Mouse (Mus musculus): ENCODE results near the gene Draxin. TPM values are rescaled to one million over a fixed set of nuclear protein-coding genes. Genes with fewer than 3 reads are reported as not detected.
A peak's percentile ranks its signal among the peaks of the same experiment; 100 is the strongest.
"Not testable (repeated sequence)": the region's sequence is repeated elsewhere in the genome, so short reads cannot be mapped to it uniquely, and the experiment has no call there.

The Draxin gene
- total RNA-seq, 2 experiments from 2014 or later = 0.43 to 0.47 TPM

DNA sequence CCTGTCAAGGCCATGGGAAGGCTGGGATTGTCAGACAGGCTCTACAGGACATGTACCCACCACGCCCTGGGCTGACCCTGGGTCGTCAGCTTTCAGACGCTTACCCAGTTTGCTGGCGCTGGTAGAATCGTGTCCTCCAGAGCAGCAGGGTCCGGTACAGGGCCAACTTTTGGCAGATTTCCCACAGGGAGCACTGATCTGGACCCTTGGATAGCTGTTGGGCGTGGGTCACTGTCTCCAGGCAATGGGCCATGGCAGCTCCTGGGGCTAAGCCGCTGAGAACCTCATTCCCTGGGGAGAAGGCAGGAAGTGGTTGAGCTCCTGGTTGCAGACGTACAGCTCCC, 64.1 kb downstream of the Draxin start:
- no peak for DNase-seq (ENCODE audit: low spot score in 2 of 2)
- intact Hi-C loops (cut with DNase I) = no loop called here

DNA sequence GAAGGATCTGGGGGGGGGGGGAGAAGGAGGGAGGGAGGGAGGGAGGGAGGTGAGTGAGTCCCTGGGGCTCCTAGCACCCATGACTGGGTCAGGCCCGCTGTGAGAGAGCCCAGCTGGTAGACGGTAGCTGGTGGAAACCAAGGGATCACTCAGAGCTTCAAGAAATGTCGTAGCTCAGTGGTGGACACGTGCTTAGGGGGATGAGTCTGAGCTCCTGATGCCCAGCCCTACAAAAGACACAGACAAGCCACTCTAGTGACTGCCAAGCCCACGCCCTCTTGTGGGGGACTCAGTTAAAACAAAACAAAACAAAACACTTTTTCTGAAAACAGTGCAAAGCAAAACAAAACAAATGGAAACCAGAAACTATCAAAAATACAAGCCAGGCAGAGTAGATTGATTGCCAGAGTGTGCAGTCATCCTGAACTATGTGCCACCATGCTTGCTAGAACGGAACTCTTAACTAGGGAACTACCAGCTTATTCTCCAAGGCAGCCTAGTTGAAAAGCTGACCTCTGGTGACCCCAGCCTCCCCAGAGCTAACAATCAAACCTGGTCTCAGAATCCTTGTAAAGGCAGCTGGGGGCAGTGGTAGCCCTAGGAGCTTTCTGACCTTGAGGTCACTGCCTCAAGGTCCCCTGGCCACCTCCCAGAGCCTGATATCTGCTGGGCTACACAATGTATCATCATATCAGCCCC, 64.6 kb downstream of the Draxin start:
- intact Hi-C loops (cut with DNase I) = no loop called here
- no peak for DNase-seq (ENCODE audit: low spot score in 2 of 2)

- intact Hi-C loops (cut with DNase I) = no loop called here
- DNase-seq (ENCODE audit: low spot score in 2 of 2) = no peak
Observed at GRCm38 (mm10) chr4:148061086-148061480, 69.4 kb downstream of the Draxin start.

- intact Hi-C loops (cut with DNase I) = no loop called here
- no peak for DNase-seq (ENCODE audit: low spot score in 2 of 2)
Observed at GRCm38 (mm10) chr4:148060120-148061085, 70.1 kb downstream of the Draxin start.

- DNase-seq (ENCODE audit: low spot score in 2 of 2) = peak in 1 of 2 experiments; percentile 30
- intact Hi-C loops (cut with DNase I) = no loop called here
Observed at GRCm38 (mm10) chr4:148058993-148059392, 71.5 kb downstream of the Draxin start.

- DNase-seq (ENCODE audit: low spot score in 2 of 2) = no peak
- intact Hi-C loops (cut with DNase I) = no loop called here
Observed at GRCm38 (mm10) chr4:148058218-148058819, 72.2 kb downstream of the Draxin start.

GRCm38 (mm10) chr4:148057661-148058209, 72.8 kb downstream of the Draxin start:
- DNase-seq (ENCODE audit: low spot score in 2 of 2) = no peak
- intact Hi-C loops (cut with DNase I) = no loop called here

DNA sequence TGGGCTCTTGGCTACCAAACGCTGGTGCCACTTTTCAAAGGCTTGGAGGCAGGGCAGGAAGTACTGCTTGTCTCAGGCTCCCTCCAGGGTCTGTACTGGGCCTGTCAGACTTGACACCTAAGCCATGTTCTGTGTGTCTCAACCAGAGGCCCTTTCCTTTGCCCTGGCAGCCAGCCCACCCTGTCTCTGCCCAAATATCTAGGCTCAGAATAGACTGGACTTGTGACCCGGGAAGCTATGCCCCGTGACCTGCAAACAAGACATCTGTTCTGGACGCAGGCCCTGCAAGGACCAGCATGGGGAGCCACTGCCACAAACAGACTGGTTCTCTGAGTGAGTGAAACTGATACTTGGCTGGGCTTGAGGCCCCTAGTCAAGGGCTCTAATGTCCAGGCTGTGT, 73.7 kb downstream of the Draxin start:
- no peak for DNase-seq (ENCODE audit: low spot score in 2 of 2)
- intact Hi-C loops (cut with DNase I) = no loop called here

DNA sequence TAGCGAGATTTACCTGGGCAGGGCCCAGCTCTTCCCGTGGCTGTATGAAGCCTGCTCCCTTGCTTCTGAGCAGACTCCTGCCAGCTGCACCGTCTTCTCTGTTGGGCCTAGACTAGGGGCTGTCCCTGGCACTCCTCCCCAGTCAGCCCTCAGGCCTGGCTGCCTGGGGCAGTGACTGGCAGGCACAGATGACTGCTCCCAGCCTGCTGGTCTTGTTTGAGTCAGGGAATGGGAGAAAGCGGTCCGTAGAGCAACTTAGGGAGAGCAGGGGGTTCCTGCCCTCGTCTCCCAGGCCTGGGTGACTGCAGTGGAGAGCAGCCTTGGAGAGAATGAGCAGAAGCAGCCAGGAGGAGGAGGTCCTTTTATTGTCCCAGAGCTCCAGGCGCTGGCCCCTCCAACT, 74.3 kb downstream of the Draxin start:
- no peak for DNase-seq (ENCODE audit: low spot score in 2 of 2)
- intact Hi-C loops (cut with DNase I) = no loop called here

DNA sequence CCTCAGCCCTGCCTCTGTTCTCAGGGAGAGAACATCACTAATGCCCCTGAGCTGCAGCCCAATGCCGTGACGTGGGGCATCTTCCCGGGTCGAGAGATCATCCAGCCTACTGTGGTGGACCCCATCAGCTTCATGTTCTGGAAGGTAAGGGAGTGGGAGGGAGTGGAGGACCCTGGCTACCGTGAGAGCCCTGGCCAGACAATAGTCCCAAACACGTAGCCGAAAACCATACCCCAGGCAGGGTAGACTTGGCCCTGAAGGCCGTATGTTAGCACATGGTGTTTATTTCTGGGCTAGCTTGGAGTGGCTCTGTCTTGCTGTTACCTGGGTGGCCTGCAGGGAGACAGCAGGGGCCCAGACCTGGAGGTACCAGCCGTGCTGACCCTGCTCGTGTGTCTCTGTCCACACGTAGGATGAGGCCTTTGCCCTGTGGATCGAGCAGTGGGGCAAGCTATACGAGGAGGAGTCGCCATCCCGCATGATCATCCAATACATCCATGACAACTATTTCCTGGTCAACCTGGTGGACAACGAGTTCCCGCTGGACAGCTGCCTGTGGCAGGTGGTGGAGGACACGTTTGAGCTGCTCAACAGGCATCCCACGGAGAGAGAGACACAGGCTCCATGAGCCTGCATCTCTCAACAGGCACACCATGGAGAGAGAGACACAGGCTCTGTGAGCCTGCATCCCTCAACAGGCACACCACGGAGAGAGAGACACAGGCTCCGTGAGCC, 75.4 kb downstream of the Draxin start:
- DNase-seq (ENCODE audit: low spot score in 2 of 2) = no peak
- intact Hi-C loops (cut with DNase I) = no loop called here

DNA sequence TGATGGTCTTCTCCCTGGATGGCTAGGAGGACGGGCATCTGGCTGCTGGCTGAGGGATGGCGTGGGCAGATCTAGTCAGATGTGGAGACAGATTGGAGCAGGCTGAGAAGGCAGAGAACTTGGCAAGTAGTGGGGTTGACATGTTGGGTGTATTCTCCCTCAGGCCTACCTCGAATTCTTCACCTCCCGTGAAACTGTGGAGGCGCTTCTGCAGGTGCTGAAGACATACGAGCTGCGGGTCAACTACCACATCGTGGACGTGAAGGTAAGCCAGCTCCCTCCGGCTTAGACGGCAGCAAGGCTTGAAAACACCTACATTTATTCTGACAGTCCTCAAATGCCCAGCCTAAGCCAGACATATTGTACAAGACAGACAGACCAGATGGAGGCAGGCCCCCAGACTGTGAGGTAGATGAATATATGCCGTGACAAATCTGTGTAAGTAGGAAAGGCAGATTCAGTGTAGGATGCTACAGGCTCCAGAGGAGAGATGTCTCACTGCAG, 77.0 kb downstream of the Draxin start:
- intact Hi-C loops (cut with DNase I) = no loop called here

GRCm38 (mm10) chr4:148052976-148053375, 77.5 kb downstream of the Draxin start:
- intact Hi-C loops (cut with DNase I) = no loop called here
- DNase-seq (ENCODE audit: low spot score in 2 of 2) = no peak

More for the DNA sequence above, 77.0 kb downstream of the Draxin start:
- peak; percentile 80 to 85 for DNase-seq (ENCODE audit: low spot score in 2 of 2)

DNA sequence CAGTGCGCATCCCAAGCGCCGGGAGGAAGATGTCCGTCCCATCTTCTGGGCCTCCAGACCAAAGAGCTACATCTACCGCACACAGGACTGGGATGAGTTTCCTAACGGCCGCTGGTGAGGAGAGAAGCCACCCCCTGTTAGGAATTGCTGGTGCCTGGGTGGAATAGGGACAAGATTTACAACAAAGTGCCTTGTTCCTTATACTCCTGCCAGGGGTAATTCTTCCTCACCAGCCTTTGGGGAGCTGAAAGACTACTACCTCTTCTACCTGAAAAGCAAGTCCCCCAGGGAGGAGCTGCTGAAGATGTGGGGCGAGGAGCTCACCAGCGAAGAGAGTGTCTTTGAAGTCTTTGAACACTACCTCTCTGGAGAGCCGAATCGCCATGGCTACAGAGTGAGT, 78.6 kb downstream of the Draxin start:
- DNase-seq (ENCODE audit: low spot score in 2 of 2) = no peak
- intact Hi-C loops (cut with DNase I) = no loop called here

DNA sequence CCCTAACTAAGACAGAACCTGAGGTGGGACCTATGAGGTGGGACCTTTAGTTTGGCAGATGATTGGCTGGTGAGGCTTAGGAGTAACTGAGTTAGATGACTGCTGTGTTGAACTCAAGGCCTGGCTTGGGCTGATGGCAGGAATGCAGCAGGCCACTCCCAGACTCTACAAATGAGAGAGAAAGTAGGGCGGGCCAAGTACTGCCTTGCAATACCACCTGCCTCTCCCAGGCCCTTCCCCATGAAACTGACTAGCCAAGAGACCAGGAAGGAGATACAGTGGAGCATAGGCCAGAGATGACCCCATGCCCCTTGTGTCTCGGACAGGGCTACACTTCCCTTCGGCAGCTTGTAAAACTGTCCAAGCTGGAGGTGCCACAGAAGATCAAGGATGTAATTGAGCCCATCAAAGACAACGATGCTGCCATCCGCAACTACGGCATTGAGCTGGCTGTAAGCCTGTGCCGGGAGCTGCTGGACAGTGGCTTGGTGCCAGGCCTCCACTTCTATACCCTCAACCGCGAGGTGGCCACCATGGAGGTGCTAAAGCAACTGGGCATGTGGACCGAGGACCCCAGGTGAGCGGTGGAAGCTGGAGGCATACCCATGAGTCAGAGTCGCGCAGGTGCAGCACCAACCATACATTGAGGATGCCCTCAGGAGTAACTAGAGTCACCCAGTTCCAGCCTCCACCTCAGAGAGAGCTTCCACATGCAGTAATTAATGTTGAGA, 79.3 kb downstream of the Draxin start:
- intact Hi-C loops (cut with DNase I) = no loop called here

DNA sequence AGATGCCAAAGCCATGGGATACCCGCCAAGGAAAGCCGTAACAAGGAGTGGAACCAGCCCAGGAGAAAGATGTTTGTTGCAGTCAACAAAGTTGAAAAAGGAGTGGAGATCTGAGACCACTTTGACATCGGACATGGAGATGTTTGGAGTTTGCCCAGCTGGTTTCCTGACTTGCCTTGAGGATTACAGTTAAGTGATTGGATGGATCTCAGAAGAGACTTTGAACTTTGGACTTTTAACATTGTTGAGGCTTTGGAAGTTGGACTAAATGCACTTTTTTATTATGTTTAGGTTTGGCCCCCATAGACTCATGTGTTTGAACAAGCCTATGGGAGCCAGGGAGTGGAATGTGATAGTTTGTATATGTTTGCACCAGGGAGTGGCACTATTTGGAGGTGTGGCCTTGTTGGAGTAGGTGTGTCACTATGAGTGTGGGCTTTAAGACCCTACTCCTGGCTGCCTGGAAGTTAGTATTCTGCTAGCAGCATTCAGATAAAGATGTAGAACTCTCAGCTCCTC, 80.0 kb downstream of the Draxin start:
- DNase-seq (ENCODE audit: low spot score in 2 of 2); intact Hi-C loops (cut with DNase I): not testable (repeated sequence)

More for the DNA sequence above, 79.3 kb downstream of the Draxin start:
- no peak for DNase-seq (ENCODE audit: low spot score in 2 of 2)

Data from left cerebral cortex, postnatal 36 days (tissue).